Mouse (Mus musculus): ENCODE results near the gene Pgp.

GRCm38 (mm10) chr17:24468636-24469246, 1.5 kb upstream of the Pgp start:
- no peak for TF ChIP-seq CTCF (IDR thresholded peaks at IDR 0.05; ENCODE audit: low read depth)
- TF ChIP-seq EP300 (IDR thresholded peaks at IDR 0.05; ENCODE audit: low read depth) = no peak

All from liver, postnatal 0 days (tissue).